Mouse (Mus musculus) MEL (cell line): ENCODE data around the gene Tldc2.

Source experiments
- CTCF ChIP-seq, 3 experiments: IDR thresholded peaks in 2 of 3; conservative IDR thresholded peaks in 1 of 3; 2 replicates each; pipeline ENCODE4 v1.5.1; 2011 to 2012; ENCODE audit warnings: low read length in 3 of 3, low read depth in 2 of 3, mild to moderate bottlenecking in 2 of 3, improper control_type of control experiment in 1 of 3, inconsistent platforms in 1 of 3, mixed read lengths in 1 of 3, moderate library complexity in 1 of 3; ENCODE audit not compliant: control insufficient read depth in 1 of 3, insufficient read depth in 1 of 3, poor library complexity in 1 of 3, severe bottlenecking in 1 of 3
- HCFC1 ChIP-seq: IDR thresholded peaks from 2 replicates; pipeline ENCODE4 v1.6.1; 2012; ENCODE audit warnings: low read depth, mild to moderate bottlenecking, inconsistent platforms, low read length, improper control_type of control experiment, moderate library complexity
- MAX ChIP-seq: IDR thresholded peaks from 2 replicates; pipeline ENCODE4 v1.6.1; 2011; ENCODE audit warnings: low read length, improper control_type of control experiment
- MYC ChIP-seq: IDR thresholded peaks from 2 replicates; pipeline ENCODE4 v1.6.1; 2011; ENCODE audit warnings: low read depth, mild to moderate bottlenecking, low read length, improper control_type of control experiment, moderate library complexity
- POLR2A ChIP-seq, 2 experiments: IDR thresholded peaks; 2 replicates each; pipeline ENCODE4 v1.6.1; 2011 to 2012; ENCODE audit warnings: low read length in 2 of 2, mild to moderate bottlenecking in 2 of 2, control low read depth in 1 of 2, improper control_type of control experiment in 1 of 2, low read depth in 1 of 2, moderate library complexity in 1 of 2; ENCODE audit not compliant: control insufficient read depth in 1 of 2, insufficient read depth in 1 of 2, poor library complexity in 1 of 2
- POLR2AphosphoS2 ChIP-seq: IDR thresholded peaks from 2 replicates; pipeline ENCODE4 v1.6.1; 2011; ENCODE audit warnings: low read length, improper control_type of control experiment
- TAL1 ChIP-seq: IDR thresholded peaks from 2 replicates; pipeline ENCODE4 v1.6.1; 2012; ENCODE audit warnings: mild to moderate bottlenecking, inconsistent platforms, low read length, moderate library complexity, mixed read lengths
- USF1 ChIP-seq: IDR thresholded peaks from 2 replicates; pipeline ENCODE4 v1.6.1; 2014; ENCODE audit warnings: low read depth, mild to moderate bottlenecking, inconsistent platforms, low read length, improper control_type of control experiment, moderate library complexity

DNA sequence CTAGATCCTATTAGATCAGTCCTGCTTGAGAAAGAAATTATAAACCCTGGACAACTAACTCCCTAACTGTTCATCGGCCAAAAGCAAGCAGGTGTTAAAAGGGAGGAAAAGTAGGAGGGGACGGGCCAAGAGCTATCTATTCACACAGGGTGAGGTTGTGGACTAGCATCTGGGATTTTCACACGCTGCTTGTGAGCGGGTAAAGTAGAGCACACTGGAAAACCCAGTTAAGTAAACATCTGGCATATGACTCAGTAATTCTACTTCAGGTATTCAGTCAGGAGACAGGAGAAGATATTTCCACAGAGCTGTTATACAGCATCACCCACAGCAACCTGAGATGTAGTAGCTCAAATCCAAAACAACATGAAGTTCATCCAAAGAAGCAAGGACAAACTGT, 31.7 kb downstream of the Tldc2 start:
- TF ChIP-seq MAX, result no peak
- no peak for TF ChIP-seq POLR2A (IDR thresholded peaks at IDR 0.05; ENCODE audit: control insufficient read depth in 1 of 2, insufficient read depth in 1 of 2, low read depth in 1 of 2, low read length in 2 of 2, poor library complexity in 1 of 2)
- no peak for TF ChIP-seq CTCF (IDR thresholded peaks at IDR 0.05 in 2 of 3, conservative IDR thresholded peaks at IDR 0.05 in 1 of 3; ENCODE audit: control insufficient read depth in 1 of 3, insufficient read depth in 1 of 3, low read depth in 2 of 3, low read length in 3 of 3, poor library complexity in 1 of 3, severe bottlenecking in 1 of 3)
- TF ChIP-seq USF1, result no peak
- TF ChIP-seq MYC, result no peak
- TF ChIP-seq HCFC1, result no peak
- no peak for TF ChIP-seq POLR2AphosphoS2
- no peak for TF ChIP-seq TAL1
